Mouse (Mus musculus) embryo, embryonic 10 days (tissue): ENCODE data around the gene Poc1a.

Experiments
- DNase-seq: peaks from one replicate; pipeline ENCODE4 v3.0.0-alpha.2; 2015; ENCODE audit warnings: low spot score

Poc1a gene

DNA sequence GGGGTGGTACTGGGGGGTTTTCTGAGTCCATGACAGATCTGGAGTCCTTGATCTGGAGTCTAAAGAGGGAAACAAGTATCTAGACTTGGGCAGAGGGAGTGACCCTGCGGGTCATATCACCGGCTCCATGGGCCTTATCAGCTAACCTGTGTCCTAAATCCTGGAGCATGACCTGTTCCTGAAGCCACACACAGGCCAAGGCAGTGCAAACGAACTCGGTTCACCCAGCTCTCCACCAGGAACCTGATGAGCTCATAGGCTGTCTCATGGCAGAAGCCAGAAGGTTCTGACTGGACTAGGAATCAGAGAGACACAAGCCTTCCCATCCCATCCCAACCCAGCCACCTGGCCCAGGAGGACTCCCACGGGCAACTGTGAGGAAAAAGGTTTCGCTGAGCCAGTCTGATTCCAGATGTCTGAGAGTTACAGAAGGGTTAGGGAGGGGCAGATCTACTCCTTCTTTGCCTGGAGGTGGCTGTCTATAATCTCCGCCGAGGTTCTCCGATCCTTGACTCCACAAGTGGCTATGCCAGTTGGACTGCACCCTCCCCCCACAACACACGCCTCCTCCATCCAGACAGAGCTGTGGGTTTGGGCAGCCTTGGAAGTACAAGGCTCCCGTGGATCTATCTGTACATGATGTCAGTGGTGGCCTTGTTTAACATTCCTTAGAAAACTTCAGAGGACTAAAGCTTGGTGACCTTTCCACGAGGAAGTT, 15.3 kb upstream of the Poc1a start:
- DNase-seq: no peak

DNA sequence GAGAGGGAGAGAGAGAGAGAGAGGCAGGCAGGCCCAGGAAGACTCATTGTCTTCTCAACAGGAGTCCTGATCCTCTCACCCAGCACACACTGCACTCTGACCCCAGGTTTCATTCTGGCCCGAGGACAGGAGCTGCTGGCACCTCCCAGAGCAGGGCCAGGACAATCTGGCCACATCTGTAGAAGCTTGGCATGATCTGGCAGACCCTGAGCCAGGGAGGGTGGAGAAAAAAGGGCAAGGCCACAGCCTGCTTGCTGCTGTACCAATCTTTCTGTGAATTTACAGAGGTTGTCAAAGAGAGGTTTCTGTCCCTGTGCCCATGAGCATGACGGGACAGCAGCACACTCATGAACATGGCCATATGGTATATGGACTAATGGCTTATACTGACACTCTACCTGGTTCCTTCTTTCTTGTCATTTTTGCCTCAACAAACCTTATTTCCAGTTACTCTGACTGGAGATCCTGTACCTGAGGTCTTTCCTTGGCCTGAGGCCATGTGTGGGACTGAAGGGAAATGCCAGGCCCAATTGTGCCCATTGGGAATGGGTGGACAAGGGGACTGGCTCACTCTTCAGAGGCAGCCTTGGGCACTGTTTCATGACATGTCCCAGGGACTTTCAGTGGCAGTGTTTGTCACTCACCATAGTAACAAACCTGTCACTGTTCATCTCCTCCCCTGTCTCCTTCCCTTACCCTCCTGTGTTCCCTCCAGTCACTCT, 13.8 kb upstream of the Poc1a start:
- no peak for DNase-seq

DNA sequence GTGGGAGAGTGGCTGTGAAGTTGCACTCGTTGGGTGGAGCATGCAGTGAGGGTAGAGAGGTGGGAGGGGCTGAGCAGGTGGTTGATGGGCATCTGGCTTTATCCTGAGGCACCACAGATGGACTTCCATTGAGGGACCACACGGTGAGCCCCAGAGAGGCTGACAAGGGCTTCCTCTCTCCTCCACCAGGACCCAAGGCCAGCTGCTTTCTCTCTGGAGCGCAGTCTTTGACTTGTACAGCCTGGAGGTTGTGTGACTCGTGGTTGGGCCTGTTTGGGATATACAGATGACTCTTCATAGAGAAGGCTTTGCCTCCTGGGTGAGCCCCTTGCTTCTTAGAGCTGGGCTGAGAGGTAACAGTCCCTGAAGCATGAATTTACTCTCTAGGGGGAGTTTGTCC, 12.4 kb upstream of the Poc1a start:
- DNase-seq: no peak

DNA sequence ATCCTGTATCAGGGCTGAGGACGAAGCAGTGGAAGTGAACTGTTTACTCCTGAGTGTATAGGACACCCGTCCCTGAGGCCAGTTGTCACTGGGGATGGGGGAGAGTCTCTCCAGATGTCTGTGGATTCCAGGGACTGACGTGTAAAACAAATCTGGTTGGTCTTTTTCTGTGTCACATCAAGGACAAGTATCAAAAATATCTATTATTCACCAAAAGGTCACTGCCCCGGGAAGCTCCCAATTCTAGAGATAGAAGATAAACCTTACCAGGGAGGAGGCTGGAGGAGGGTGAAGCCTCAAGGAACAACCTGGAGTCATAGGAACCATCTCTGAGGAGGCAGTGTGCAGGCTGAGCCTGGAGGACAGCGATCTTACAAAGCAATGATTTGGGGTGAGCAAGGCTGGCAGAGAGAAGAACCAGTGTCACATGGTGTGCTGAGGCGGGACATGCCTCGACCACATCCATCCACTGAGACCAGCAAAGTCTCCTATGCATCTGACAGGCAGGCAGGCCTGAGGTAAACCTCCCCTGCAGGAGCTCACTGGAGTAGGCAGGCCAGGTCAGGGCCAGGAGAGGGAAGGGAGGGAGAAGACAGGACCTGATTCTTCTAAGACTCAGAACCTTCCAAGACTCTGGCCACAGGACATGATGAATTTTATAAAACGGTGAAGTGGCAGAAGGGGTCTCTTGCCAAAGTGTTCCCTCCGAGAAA, 11.6 kb upstream of the Poc1a start:
- DNase-seq: no peak

DNA sequence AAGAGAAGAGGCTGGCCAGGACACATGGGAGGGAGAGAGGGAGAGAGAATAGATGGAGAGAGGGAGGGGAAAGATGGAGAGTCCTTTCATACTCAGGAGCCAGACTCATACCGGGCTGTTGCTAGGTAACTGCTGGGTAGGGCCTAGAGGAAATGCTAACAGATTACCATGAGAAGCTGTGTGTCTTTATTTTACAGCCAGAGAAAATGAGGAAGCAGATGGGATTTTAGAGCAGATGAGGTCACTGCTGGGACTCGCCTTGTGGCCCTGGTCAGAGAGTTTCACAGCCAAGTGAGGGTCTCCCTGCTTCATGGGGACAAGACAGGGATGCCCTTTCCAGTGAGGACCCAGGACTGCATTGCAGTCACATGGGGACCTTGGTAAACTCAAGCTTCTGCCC, 11.0 kb upstream of the Poc1a start:
- peak; percentile 36 for DNase-seq

DNA sequence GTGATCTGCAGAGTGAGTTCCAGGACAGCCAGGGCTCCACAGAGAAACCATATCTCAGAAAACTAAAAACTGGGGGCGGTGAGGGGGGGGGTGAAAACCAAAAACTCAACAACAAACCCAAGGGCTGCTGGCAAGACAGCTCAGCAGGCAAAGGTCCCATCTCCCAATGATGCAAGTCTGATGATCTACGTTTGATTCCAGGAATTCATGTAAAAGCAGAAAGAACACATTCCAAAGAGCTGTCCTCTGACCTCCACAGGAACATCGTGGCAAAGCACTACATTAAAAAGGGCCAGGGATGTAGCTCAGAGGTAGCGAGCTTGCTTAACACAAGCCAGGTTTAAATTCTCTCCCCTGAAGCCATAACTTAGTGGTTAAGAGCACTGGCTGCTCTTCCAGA, 10.2 kb upstream of the Poc1a start:
- no peak for DNase-seq

GRCm38 (mm10) chr9:106272288-106272687, 8.6 kb upstream of the Poc1a start:
- no peak for DNase-seq

GRCm38 (mm10) chr9:106273276-106273675, 7.6 kb upstream of the Poc1a start:
- DNase-seq: no peak

DNA sequence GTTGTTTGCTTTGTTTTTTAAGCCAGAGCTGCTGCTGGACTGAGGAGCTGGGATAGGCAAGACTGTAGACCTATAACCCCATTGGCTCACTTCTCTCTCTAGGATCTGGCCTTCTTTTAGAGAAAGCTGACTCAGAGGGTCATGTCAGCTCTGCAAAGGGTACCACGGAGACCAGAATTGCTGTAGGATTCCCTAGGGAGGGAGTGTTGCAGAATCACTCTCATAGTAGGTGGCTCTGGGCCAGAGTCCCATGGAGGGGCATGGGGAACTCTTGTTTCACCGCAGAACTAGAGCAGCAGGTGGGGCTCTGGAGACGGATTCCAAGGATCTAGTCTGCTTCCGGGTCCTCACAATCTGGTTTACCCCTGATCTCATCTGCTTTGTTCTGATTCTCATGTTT, 7.1 kb upstream of the Poc1a start:
- no peak for DNase-seq

- DNase-seq: no peak
Measured at GRCm38 (mm10) chr9:106274652-106275180, 6.1 kb upstream of the Poc1a start.

- DNase-seq: no peak
Measured at GRCm38 (mm10) chr9:106275806-106276205, 5.1 kb upstream of the Poc1a start.

- peak; percentile 81 for DNase-seq
Measured at GRCm38 (mm10) chr9:106280386-106280785, 475 bp upstream of the Poc1a start.

- DNase-seq: no peak
Measured at GRCm38 (mm10) chr9:106282024-106282423, 1.2 kb downstream of the Poc1a start.

DNA sequence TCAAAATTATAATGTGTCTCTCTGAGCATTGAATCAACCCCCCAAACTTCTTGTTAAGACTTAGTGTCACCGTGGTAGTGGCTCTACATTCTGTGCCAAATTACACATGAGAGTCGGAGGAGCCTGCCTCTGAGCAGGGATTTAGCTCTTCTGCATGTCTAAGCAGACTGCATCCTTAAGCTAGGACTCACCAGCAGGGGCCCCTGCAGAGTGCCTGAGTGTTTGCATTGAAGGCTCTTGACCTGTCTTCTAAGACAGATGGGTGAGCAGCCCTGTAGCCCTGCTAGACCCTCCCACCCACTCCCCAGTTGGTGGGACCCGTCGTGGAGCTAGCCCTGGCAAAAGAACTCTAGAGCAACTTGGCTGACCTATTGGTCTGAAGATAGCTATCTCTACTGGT, 6.3 kb downstream of the Poc1a start:
- no peak for DNase-seq

DNA sequence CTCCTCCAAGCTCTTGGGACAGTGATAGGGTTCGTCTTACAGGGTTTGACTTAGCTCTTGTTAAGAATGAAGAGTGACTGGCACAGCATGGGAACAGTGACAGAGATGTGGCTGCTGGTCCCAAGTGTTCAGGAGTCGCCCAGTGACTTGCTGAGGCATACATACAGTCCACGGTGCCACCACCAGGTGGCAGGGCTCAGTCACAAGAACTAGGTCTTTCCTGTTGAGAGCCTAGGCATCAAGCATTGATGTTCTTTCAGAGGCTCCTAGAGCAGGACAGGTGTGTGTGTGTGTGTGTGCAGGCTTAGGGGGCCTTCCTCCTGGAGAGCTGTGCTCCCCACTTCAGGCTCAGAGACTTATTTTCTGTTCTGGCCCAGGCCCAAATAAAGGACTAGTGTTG, 8.0 kb downstream of the Poc1a start:
- peak; percentile 86 for DNase-seq

- no peak for DNase-seq
Measured at GRCm38 (mm10) chr9:106289841-106290240, 9.0 kb downstream of the Poc1a start.

DNA sequence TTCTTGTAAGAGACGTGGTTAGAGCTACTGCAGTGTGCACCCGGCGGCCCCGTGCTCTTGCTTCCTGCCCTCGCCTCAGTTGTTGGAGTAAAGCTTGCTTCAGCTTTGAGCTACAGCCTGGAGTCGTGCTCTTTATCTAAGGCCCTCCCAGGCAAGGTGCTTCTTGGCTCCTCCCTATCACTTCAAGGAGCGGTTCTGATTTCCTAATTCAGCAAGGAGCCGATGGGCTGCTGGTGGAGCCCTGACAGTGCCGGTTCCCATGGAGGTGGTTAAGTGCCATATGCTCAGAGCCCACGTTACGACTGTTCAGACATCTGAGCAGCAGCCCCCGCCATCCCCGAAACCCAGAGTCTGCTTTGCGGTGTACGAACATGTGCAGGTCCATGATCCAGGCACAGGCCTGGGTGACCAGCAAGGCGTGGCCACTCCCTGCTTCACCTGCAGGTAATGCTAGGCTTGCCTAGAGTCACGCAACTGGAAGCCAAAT, 9.8 kb downstream of the Poc1a start:
- DNase-seq: no peak

DNA sequence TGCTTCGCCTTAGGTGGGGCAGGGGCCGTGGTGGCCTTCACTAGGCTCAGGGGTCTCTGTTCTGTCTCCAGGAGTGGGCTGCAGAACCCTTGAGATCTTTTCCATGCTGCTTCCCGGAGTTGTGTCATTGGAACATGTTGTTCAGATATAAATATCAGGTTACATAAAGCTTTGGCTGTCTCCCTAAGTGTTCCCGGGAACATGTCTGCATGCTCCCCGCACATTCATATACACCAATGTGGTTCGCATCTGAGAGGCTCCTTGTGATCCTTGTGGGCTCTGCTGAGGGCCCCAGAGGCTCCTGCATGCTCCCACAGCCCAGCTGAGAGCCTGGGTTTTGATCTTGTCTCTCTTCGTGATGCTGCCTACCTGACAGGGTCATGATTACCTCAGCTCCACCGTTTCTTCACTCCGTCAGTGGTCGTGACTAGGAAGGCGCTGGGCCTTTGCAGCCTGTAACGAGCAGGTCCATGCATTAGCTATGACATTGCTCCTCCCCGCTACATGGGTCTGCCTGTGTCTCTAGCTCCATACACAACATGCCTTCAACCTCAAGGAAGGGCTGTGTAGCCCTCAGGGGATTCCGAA, 12.8 kb downstream of the Poc1a start:
- no peak for DNase-seq

- DNase-seq: no peak
Measured at GRCm38 (mm10) chr9:106296637-106297174, 15.8 kb downstream of the Poc1a start.

DNA sequence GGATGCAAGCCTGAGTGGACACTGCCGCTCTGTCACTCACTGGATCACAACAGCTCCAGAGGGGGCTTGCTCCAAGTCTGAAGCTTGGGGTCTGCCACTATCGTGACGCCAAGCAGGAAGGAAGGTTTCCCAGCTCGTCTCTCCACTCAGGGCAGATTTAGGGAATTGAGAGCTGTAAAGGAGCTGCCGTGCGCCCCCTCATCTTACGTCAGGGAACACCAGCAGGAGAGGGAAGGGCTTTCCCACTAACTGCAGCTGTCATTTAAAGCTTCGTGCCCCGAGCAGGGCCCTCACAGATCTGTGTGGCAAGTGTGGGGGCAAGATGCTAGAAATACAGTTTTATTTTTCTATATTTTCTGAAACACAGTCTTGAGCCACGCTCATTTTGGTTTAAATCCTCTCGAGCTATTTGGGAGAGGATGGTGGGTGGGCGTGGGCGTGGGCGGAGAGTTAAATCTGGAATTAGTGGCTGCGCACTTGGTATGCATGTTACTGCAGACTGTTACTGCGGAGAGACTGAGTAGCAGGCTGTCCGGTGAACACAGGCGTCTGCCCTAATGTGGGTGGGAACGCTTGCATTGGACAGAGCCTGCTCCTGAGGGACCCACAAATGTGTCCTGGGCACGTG, 19.4 kb downstream of the Poc1a start:
- no peak for DNase-seq

DNA sequence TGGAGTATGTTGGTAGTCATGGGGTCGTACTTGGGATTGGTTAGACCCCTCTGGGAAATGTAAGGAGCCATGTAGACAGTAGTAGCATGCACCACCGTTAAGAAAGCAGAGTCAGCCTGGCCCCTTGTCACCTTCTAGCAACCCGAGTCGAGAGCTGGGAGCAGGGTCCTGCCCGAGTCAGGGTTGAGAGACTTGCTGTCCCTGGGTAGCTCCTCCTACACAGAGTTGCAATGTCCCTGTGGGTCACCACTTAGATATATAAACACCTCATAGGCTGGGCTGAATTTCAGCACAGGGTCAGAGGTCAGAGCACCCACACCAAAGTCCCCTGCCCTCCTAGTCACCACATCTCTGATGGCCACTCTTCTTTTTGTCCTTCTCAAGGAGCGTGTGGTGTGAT, 20.1 kb downstream of the Poc1a start:
- no peak for DNase-seq
